Mouse (Mus musculus): ENCODE results near the gene Cmtm5. TPM values are rescaled to one million over a fixed set of nuclear protein-coding genes. Genes with fewer than 3 reads are reported as not detected.
"Not testable (repeated sequence)": the region's sequence is repeated elsewhere in the genome, so short reads cannot be mapped to it uniquely, and the experiment has no call there.

Gene Cmtm5
- polyA plus RNA-seq, 1 experiment from 2014 or later, result 2.0 TPM

GRCm38 (mm10) chr14:54965044-54965443, 29.0 kb downstream of the Cmtm5 start:
- Histone ChIP-seq H3K27ac (replicated peaks; ENCODE audit: low read depth, low read length) (no peak overlapping the region), H3K4me1 (ENCODE audit: control insufficient read depth, insufficient read depth, low read length) (no peaks in the 10 kb centered on the region), H3K9ac (replicated peaks; ENCODE audit: low read length) (no peak overlapping the region), H3K4me2 (ENCODE audit: low read depth, low read length) (no peak overlapping the region), H3K27me3 (ENCODE audit: control insufficient read depth, insufficient read depth, low read length) (no peaks in the 10 kb centered on the region), H3K4me3 (ENCODE audit: low read depth, low read length) (no peak overlapping the region), H3K36me3 (replicated peaks; ENCODE audit: control insufficient read depth, insufficient read depth, low read depth, low read length) (no peaks in the 10 kb centered on the region), H3K9me3 (replicated peaks; ENCODE audit: control insufficient read depth, low read length) (no peaks in the 10 kb centered on the region)
- WGBS, result 79% methylated on average over 15 of the region's 15 CpGs
- no peak for DNase-seq (ENCODE audit: low spot score)
- no peak for ATAC-seq (replicated peaks; ENCODE audit: insufficient number of reproducible peaks, low FRiP score, low TSS enrichment, low read depth)

- ATAC-seq (replicated peaks; ENCODE audit: insufficient number of reproducible peaks, low FRiP score, low TSS enrichment, low read depth) (no peak), DNase-seq (ENCODE audit: low spot score) (no peak)
- Histone ChIP-seq H3K4me3 (ENCODE audit: low read depth, low read length) (no peak overlapping the region), H3K4me2 (ENCODE audit: low read depth, low read length) (no peak overlapping the region), H3K4me1 (ENCODE audit: control insufficient read depth, insufficient read depth, low read length) (no peaks in the 10 kb centered on the region), H3K9me3 (replicated peaks; ENCODE audit: control insufficient read depth, low read length) (no peaks in the 10 kb centered on the region), H3K27me3 (ENCODE audit: control insufficient read depth, insufficient read depth, low read length) (no peaks in the 10 kb centered on the region), H3K9ac (replicated peaks; ENCODE audit: low read length) (no peak overlapping the region), H3K36me3 (replicated peaks; ENCODE audit: control insufficient read depth, insufficient read depth, low read depth, low read length) (no peaks in the 10 kb centered on the region), H3K27ac (replicated peaks; ENCODE audit: low read depth, low read length) (no peak overlapping the region)
- WGBS, result 68% methylated on average over 6 of the region's 6 CpGs
Observed at GRCm38 (mm10) chr14:54965631-54966030, 29.6 kb downstream of the Cmtm5 start.

- H3K4me1 ChIP-seq (ENCODE audit: control insufficient read depth, insufficient read depth, low read length), result no peaks in the 10 kb centered on the region
- no peak within 1 kb of the TSS for H3K4me2 ChIP-seq (ENCODE audit: low read depth, low read length)
- 68% methylated on average over 7 of the region's 7 CpGs for WGBS
- ATAC-seq (replicated peaks; ENCODE audit: insufficient number of reproducible peaks, low FRiP score, low TSS enrichment, low read depth) (no peak), DNase-seq (ENCODE audit: low spot score) (no peak)
- H3K36me3 ChIP-seq (replicated peaks; ENCODE audit: control insufficient read depth, insufficient read depth, low read depth, low read length), result no peaks in the 10 kb centered on the region
- no peaks in the 10 kb centered on the region for H3K27me3 ChIP-seq (ENCODE audit: control insufficient read depth, insufficient read depth, low read length)
- no peak within 1 kb of the TSS for H3K4me3 ChIP-seq (ENCODE audit: low read depth, low read length)
- no peak within 1 kb of the TSS for H3K9ac ChIP-seq (replicated peaks; ENCODE audit: low read length)
- no peak within 1 kb of the TSS for H3K27ac ChIP-seq (replicated peaks; ENCODE audit: low read depth, low read length)
- no peaks in the 10 kb centered on the region for H3K9me3 ChIP-seq (replicated peaks; ENCODE audit: control insufficient read depth, low read length)
Observed at GRCm38 (mm10) chr14:54966320-54966977, 30.4 kb downstream of the Cmtm5 start, which contains the start of gene Myh6. Gene Myh6 (minus strand): TSS chr14:54966927.

- no peak overlapping the region for H3K4me2 ChIP-seq (ENCODE audit: low read depth, low read length)
- no peak overlapping the region for H3K9ac ChIP-seq (replicated peaks; ENCODE audit: low read length)
- no peak for ATAC-seq (replicated peaks; ENCODE audit: insufficient number of reproducible peaks, low FRiP score, low TSS enrichment, low read depth)
- H3K27me3 ChIP-seq (ENCODE audit: control insufficient read depth, insufficient read depth, low read length), result no peaks in the 10 kb centered on the region
- H3K4me3 ChIP-seq (ENCODE audit: low read depth, low read length), result no peak overlapping the region
- no peak overlapping the region for H3K27ac ChIP-seq (replicated peaks; ENCODE audit: low read depth, low read length)
- DNase-seq (ENCODE audit: low spot score), result no peak
- H3K36me3 ChIP-seq (replicated peaks; ENCODE audit: control insufficient read depth, insufficient read depth, low read depth, low read length), result no peaks in the 10 kb centered on the region
- no peaks in the 10 kb centered on the region for H3K9me3 ChIP-seq (replicated peaks; ENCODE audit: control insufficient read depth, low read length)
- 86% methylated on average over 3 of the region's 3 CpGs for WGBS
- H3K4me1 ChIP-seq (ENCODE audit: control insufficient read depth, insufficient read depth, low read length), result no peaks in the 10 kb centered on the region
Observed at GRCm38 (mm10) chr14:54967874-54968273, 31.8 kb downstream of the Cmtm5 start.

GRCm38 (mm10) chr14:54968344-54968743, 32.3 kb downstream of the Cmtm5 start:
- H3K4me3 ChIP-seq (ENCODE audit: low read depth, low read length), result no peak overlapping the region
- H3K9me3 ChIP-seq (replicated peaks; ENCODE audit: control insufficient read depth, low read length), result no peaks in the 10 kb centered on the region
- H3K27ac ChIP-seq (replicated peaks; ENCODE audit: low read depth, low read length), result no peak overlapping the region
- H3K9ac ChIP-seq (replicated peaks; ENCODE audit: low read length), result no peak overlapping the region
- DNase-seq (ENCODE audit: low spot score) (no peak), ATAC-seq (replicated peaks; ENCODE audit: insufficient number of reproducible peaks, low FRiP score, low TSS enrichment, low read depth) (no peak)
- H3K4me1 ChIP-seq (ENCODE audit: control insufficient read depth, insufficient read depth, low read length), result no peaks in the 10 kb centered on the region
- no peaks in the 10 kb centered on the region for H3K27me3 ChIP-seq (ENCODE audit: control insufficient read depth, insufficient read depth, low read length)
- H3K4me2 ChIP-seq (ENCODE audit: low read depth, low read length), result no peak overlapping the region
- H3K36me3 ChIP-seq (replicated peaks; ENCODE audit: control insufficient read depth, insufficient read depth, low read depth, low read length), result no peaks in the 10 kb centered on the region

GRCm38 (mm10) chr14:54972786-54973185, 36.7 kb downstream of the Cmtm5 start:
- not testable (repeated sequence) for H3K36me3 ChIP-seq (replicated peaks; ENCODE audit: control insufficient read depth, insufficient read depth, low read depth, low read length); H3K4me3 ChIP-seq (ENCODE audit: low read depth, low read length); H3K27ac ChIP-seq (replicated peaks; ENCODE audit: low read depth, low read length); H3K4me2 ChIP-seq (ENCODE audit: low read depth, low read length); DNase-seq (ENCODE audit: low spot score); ATAC-seq (replicated peaks; ENCODE audit: insufficient number of reproducible peaks, low FRiP score, low TSS enrichment, low read depth); H3K4me1 ChIP-seq (ENCODE audit: control insufficient read depth, insufficient read depth, low read length); H3K9ac ChIP-seq (replicated peaks; ENCODE audit: low read length); H3K27me3 ChIP-seq (ENCODE audit: control insufficient read depth, insufficient read depth, low read length); H3K9me3 ChIP-seq (replicated peaks; ENCODE audit: control insufficient read depth, low read length)
- 92% methylated on average over 8 of the region's 11 CpGs for WGBS

GRCm38 (mm10) chr14:54974068-54974791, 38.2 kb downstream of the Cmtm5 start:
- Histone ChIP-seq H3K4me1 (ENCODE audit: control insufficient read depth, insufficient read depth, low read length) (no peaks in the 10 kb centered on the region), H3K9ac (replicated peaks; ENCODE audit: low read length) (no peak overlapping the region), H3K4me2 (ENCODE audit: low read depth, low read length) (no peak overlapping the region), H3K27ac (replicated peaks; ENCODE audit: low read depth, low read length) (no peak overlapping the region), H3K9me3 (replicated peaks; ENCODE audit: control insufficient read depth, low read length) (no peaks in the 10 kb centered on the region), H3K4me3 (ENCODE audit: low read depth, low read length) (no peak overlapping the region), H3K36me3 (replicated peaks; ENCODE audit: control insufficient read depth, insufficient read depth, low read depth, low read length) (no peaks in the 10 kb centered on the region), H3K27me3 (ENCODE audit: control insufficient read depth, insufficient read depth, low read length) (no peaks in the 10 kb centered on the region)
- no peak for ATAC-seq (replicated peaks; ENCODE audit: insufficient number of reproducible peaks, low FRiP score, low TSS enrichment, low read depth)
- WGBS, result 78% methylated on average over 6 of the region's 6 CpGs
- DNase-seq (ENCODE audit: low spot score), result no peak

GRCm38 (mm10) chr14:54976633-54977032, 40.6 kb downstream of the Cmtm5 start, which contains the start of gene Gm17428:
Gene Gm17428 (plus strand): TSS chr14:54976933.
- Histone ChIP-seq H3K27me3 (ENCODE audit: control insufficient read depth, insufficient read depth, low read length) (no peaks in the 10 kb centered on the region), H3K4me1 (ENCODE audit: control insufficient read depth, insufficient read depth, low read length) (no peaks in the 10 kb centered on the region), H3K27ac (replicated peaks; ENCODE audit: low read depth, low read length) (no peak within 1 kb of the TSS), H3K4me3 (ENCODE audit: low read depth, low read length) (no peak within 1 kb of the TSS), H3K4me2 (ENCODE audit: low read depth, low read length) (no peak within 1 kb of the TSS), H3K9ac (replicated peaks; ENCODE audit: low read length) (no peak within 1 kb of the TSS), H3K9me3 (replicated peaks; ENCODE audit: control insufficient read depth, low read length) (no peaks in the 10 kb centered on the region), H3K36me3 (replicated peaks; ENCODE audit: control insufficient read depth, insufficient read depth, low read depth, low read length) (no peaks in the 10 kb centered on the region)
- 68% methylated on average over 1 of the region's 1 CpGs for WGBS
- ATAC-seq (replicated peaks; ENCODE audit: insufficient number of reproducible peaks, low FRiP score, low TSS enrichment, low read depth) (no peak), DNase-seq (ENCODE audit: low spot score) (no peak)

Data from embryonic facial prominence, embryonic 11.5 days (tissue).